Mouse (Mus musculus) liver, embryonic 14.5 days (tissue): ENCODE measurements at regions not wholly inside any gene's neighbourhood (a gene's known extent, or its start where the extent isn't known, plus 50 kb on each side); places are given as distances from the start of the nearest gene placed in this dataset.
A peak's percentile ranks its signal among the peaks of the same experiment; 100 is the strongest.

Experiments used
- ATAC-seq: fragments of 200-750 bp; cut with Nextera tagmentation; 2 replicates; pipeline ENCODE4 v1.8.0; 2017; ENCODE audit warnings: moderate number of reproducible peaks, mild to moderate bottlenecking, moderate library complexity; ENCODE audit not compliant: insufficient read depth
- DNase-seq, 3 experiments: peaks; one replicate each; pipeline ENCODE4 v3.0.0-alpha.2; 2012 to 2013; ENCODE audit warnings: low read depth in 3 of 3, low spot score in 3 of 3
- H3K27ac ChIP-seq: fragments of 300-500 bp; sonication (generic); 2 replicates; pipeline ENCODE4 v1.5.1; 2014; ENCODE audit warnings: moderate library complexity, mild to moderate bottlenecking, control low read depth, inconsistent platforms
- H3K27me3 ChIP-seq: fragments of 300-500 bp; sonication (generic); 2 replicates; pipeline ENCODE4 v1.6.1; 2014; ENCODE audit warnings: mild to moderate bottlenecking, low read length, moderate library complexity; ENCODE audit not compliant: control insufficient read depth, insufficient read depth
- H3K36me3 ChIP-seq: fragments of 300-500 bp; sonication (generic); replicated peaks from 2 replicates; pipeline ENCODE4 v1.6.1; 2014; ENCODE audit warnings: low read depth; ENCODE audit not compliant: control insufficient read depth, insufficient read depth
- H3K4me1 ChIP-seq, 2 experiments: fragments of 200-500 bp in 1 of 2; fragments of 300-500 bp in 1 of 2; sonication (generic) in 1 of 2; replicated peaks; 2 replicates each; pipeline ENCODE4 v1.6.1; 2012 to 2014; ENCODE audit warnings: antibody characterized with exemption in 1 of 2, inconsistent platforms in 1 of 2, low read length in 1 of 2; ENCODE audit not compliant: control insufficient read depth in 2 of 2, insufficient read depth in 2 of 2
- H3K4me2 ChIP-seq: fragments of 300-500 bp; sonication (generic); 2 replicates; pipeline ENCODE4 v1.6.1; 2014; ENCODE audit warnings: low read depth, mild to moderate bottlenecking, control low read depth, moderate library complexity
- H3K4me3 ChIP-seq, 2 experiments: fragments of 200-500 bp in 1 of 2; fragments of 300-500 bp in 1 of 2; sonication (generic) in 1 of 2; 2 replicates each; pipeline ENCODE4 v1.5.1; 2012 to 2014; ENCODE audit warnings: low read depth in 2 of 2, low read length in 2 of 2, mild to moderate bottlenecking in 2 of 2, control low read depth in 1 of 2, inconsistent platforms in 1 of 2, moderate library complexity in 1 of 2; ENCODE audit not compliant: insufficient read depth in 1 of 2
- H3K9ac ChIP-seq: fragments of 300-500 bp; sonication (generic); replicated peaks from 2 replicates; pipeline ENCODE4 v1.6.1; 2014; ENCODE audit warnings: mild to moderate bottlenecking, control low read depth, moderate library complexity
- H3K9me3 ChIP-seq: fragments of 300-500 bp; sonication (generic); 2 replicates; pipeline ENCODE4 v1.6.1; 2016; ENCODE audit warnings: low read length, mixed read lengths; ENCODE audit not compliant: control insufficient read depth
- CTCF ChIP-seq: IDR thresholded peaks from 2 replicates; pipeline ENCODE4 v1.5.1; 2016; ENCODE audit warnings: antibody characterized with exemption, low read depth, control low read depth
- EP300 ChIP-seq: IDR thresholded peaks from 2 replicates; pipeline ENCODE4 v1.6.1; 2016; ENCODE audit warnings: antibody characterized with exemption, low read depth
- WGBS: fragments of 180-500 bp; shearing (Covaris S2); extraction: QIAGEN DNeasy Blood & Tissue Kit; methylation state at CpG from one replicate; pipeline ENCODE4 v1.1.7; 2014; ENCODE audit not compliant: insufficient replicate concordance; 5-methylcytosine and 5-hydroxymethylcytosine counted together

DNA sequence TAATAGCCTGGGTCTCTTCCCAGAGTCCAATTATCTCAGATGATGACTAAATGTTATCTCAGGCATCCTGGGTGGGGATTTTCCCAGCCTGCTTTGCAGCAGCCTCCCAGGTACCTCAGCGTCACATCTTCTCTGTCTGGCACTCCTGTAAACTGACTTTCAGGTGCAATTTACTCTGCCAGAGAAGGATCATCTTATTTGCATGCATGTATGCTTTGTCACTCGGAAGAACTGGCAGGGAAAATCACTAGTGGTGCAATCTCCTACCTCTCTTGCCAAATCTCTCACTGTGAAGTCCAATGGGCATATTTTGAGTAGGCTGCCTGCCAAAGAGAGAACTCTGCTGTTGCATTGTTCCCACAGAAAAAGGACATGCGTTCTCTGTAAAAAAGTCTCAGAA lies 177.0 kb upstream of the Gm6793 start:
- Histone ChIP-seq H3K4me3 (no peak overlapping the region), H3K4me2 (no peak overlapping the region), H3K9me3 (no peaks in the 10 kb centered on the region), H3K9ac (no peak overlapping the region), H3K36me3 (no peaks in the 10 kb centered on the region), H3K27ac (no peak overlapping the region), H3K27me3 (no peaks in the 10 kb centered on the region), H3K4me1 (no peaks in the 10 kb centered on the region)
- DNase-seq (no peak), ATAC-seq (no peak)
- WGBS = 47% methylated on average over 3 of the region's 3 CpGs
- no peak for TF ChIP-seq EP300
- no peak for TF ChIP-seq CTCF

DNA sequence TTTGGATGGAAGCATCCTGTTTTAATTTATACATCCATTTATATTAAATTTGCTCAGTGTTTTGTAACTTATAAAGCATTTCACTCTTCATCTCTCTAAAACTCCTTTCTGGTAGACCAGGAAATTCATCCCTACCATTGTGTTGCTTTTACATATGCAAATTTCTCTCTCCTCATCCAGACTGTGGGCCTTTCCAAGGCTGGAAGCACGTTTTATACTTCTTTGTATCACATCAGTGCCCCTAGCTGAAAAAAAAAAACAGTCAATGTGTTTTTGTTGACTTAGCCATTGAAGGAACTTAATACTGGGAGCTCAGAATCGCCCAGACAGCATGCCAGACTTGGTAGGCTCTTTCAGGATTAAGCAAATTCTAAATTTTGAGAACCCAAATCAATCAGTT lies 174.9 kb upstream of the Gm6793 start:
- ATAC-seq = no peak
- H3K9me3 ChIP-seq = no peaks in the 10 kb centered on the region
- TF ChIP-seq EP300 (no peak), CTCF (no peak)
- H3K4me2 ChIP-seq = no peak overlapping the region
- H3K4me3 ChIP-seq = no peak overlapping the region
- no peak for DNase-seq
- H3K9ac ChIP-seq = no peak overlapping the region
- H3K27me3 ChIP-seq = no peaks in the 10 kb centered on the region
- H3K4me1 ChIP-seq = no peaks in the 10 kb centered on the region
- H3K36me3 ChIP-seq = no peaks in the 10 kb centered on the region
- H3K27ac ChIP-seq = no peak overlapping the region
- 5% methylated on average over 2 of the region's 2 CpGs for WGBS

DNA sequence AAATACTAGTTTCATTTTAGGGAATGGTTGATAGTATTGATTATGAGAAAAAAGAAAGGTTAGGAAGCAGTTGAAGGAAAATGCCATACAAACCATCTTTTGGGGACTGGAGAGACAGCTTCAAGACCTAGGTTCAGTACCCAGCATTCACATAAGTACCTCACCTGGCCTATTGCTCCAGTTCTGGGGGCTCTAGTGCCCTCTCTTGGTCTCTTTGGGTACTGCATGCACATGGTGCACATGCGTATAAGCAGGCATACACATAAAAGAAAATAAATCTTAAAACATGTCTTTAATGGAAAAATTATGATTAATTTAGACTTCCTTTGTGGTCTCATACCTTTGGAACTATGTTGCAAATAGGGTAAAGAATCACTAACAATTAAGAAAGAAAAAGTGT lies 155.3 kb upstream of the Gm6793 start:
- H3K4me3 ChIP-seq = no peak overlapping the region
- ATAC-seq (no peak), DNase-seq (no peak)
- TF ChIP-seq EP300 = no peak
- peak; percentile 17; the same call in 1 of the 2 replicates for TF ChIP-seq CTCF
- H3K4me1 ChIP-seq = no peaks in the 10 kb centered on the region
- no peaks in the 10 kb centered on the region for H3K9me3 ChIP-seq
- H3K27ac ChIP-seq = no peak overlapping the region
- H3K4me2 ChIP-seq = no peak overlapping the region
- no peaks in the 10 kb centered on the region for H3K36me3 ChIP-seq
- no peak overlapping the region for H3K9ac ChIP-seq
- WGBS = 91% methylated on average over 1 of the region's 1 CpGs
- H3K27me3 ChIP-seq = no peaks in the 10 kb centered on the region

DNA sequence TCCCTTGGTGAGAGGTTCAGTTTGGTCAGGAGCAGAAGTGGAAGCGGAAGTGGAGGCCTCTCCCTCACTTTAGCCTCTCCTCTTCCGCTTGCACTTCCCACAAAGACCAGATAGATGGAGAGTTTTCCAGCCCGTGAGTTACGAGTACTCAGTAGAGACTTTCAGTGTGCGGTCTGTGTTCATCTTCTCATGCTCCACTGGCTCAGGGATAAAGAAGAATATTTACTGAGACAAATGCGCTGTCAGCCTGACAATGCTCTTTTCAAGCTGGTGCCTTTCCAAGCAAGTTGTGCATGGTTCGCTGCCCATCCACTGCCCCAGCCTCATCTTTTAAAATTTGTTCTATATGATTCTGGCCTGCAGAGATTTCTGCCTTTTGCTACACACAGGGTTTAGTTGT lies 141.8 kb upstream of the Gm6793 start:
- Histone ChIP-seq H3K4me1 (no peaks in the 10 kb centered on the region), H3K4me2 (no peak overlapping the region), H3K9me3 (no peaks in the 10 kb centered on the region), H3K27me3 (no peaks in the 10 kb centered on the region), H3K27ac (no peak overlapping the region), H3K9ac (no peak overlapping the region), H3K36me3 (no peaks in the 10 kb centered on the region), H3K4me3 (no peak overlapping the region)
- 66% methylated on average over 7 of the region's 7 CpGs for WGBS
- ATAC-seq (no peak), DNase-seq (no peak)
- TF ChIP-seq EP300 (no peak), CTCF (no peak)

DNA sequence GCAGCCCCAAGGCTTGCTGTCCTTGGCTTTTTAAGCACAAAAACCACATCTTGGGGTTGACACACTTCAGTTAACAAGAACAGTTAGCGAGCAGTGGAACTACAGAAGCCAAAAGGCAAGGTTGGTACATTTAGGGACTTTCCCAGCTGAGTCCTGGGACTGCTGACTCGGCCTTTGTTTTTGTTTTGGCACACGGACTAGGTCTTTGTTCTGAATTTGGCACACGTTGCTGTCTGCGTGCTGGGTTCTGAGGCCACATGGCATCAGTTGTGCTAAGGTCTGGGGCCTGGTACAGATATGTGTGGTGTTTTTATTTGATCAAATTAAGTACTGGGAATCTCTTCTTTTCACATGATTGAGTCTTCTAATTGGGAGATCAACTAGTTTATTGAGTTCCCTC lies 124.1 kb upstream of the Gm6793 start:
- TF ChIP-seq EP300 (no peak), CTCF (no peak)
- ATAC-seq = no peak
- 51% methylated on average over 5 of the region's 5 CpGs for WGBS

DNA sequence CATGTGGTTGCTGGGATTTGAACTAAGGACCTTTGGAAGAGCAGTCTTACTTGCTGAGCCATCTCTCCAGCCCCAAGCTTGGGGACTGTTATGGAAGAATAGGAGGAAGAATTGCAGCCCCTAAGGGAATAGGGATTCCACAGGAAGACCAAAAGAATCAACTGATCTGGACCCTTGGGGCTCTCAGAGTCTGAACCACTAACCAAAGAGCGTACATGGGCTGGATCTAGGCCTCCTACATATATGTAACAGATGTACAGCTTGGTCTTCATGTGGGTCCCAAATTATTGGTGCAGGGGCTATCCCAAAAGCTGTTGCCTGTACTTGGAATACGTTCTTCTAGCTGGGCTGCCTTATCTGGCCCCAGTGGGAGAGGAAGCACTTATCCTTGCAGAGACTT lies 115.4 kb upstream of the Gm6793 start:
- 48% methylated on average over 2 of the region's 2 CpGs for WGBS
- H3K9ac ChIP-seq = no peak overlapping the region
- H3K4me3 ChIP-seq = no peak overlapping the region
- no peaks in the 10 kb centered on the region for H3K36me3 ChIP-seq
- no peak overlapping the region for H3K4me2 ChIP-seq
- no peaks in the 10 kb centered on the region for H3K27me3 ChIP-seq
- H3K27ac ChIP-seq = no peak overlapping the region
- no peak for TF ChIP-seq EP300
- TF ChIP-seq CTCF = no peak
- DNase-seq (no peak), ATAC-seq (no peak)
- no peaks in the 10 kb centered on the region for H3K4me1 ChIP-seq
- no peaks in the 10 kb centered on the region; the same call in 1 of the 2 replicates for H3K9me3 ChIP-seq

More for the DNA sequence above, 124.1 kb upstream of the Gm6793 start:
- Histone ChIP-seq H3K9me3 (no peaks in the 10 kb centered on the region), H3K9ac (no peak overlapping the region), H3K4me2 (no peak overlapping the region), H3K27ac (no peak overlapping the region), H3K36me3 (no peaks in the 10 kb centered on the region), H3K4me1 (no peaks in the 10 kb centered on the region), H3K27me3 (no peaks in the 10 kb centered on the region), H3K4me3 (no peak overlapping the region)
- no peak for DNase-seq
